Mouse (Mus musculus) heart, postnatal 0 days (tissue): ENCODE measurements around the gene Gm37596.
"Not testable (repeated sequence)": the region's sequence is repeated elsewhere in the genome, so short reads cannot be mapped to it uniquely, and the experiment has no call there.

Experiments used
- CTCF ChIP-seq: IDR thresholded peaks from 2 replicates; pipeline ENCODE4 v1.5.1; 2016; ENCODE audit warnings: antibody characterized with exemption, control low read depth, low read depth
- EP300 ChIP-seq: IDR thresholded peaks from 2 replicates; pipeline ENCODE4 v1.6.1; 2016; ENCODE audit warnings: antibody characterized with exemption, low read depth

- not testable (repeated sequence) for TF ChIP-seq CTCF, EP300
Observed at GRCm38 (mm10) chr3:93676210-93676609, 16.7 kb downstream of the Gm37596 start, which contains the start of gene Tdpoz1.
